Mouse (Mus musculus): ENCODE results near the gene Nlrp10. TPM values are rescaled to one million over a fixed set of nuclear protein-coding genes. Genes with fewer than 3 reads are reported as not detected.

Gene Nlrp10
- 1 to 10 TPM; 1.3 to 1.8 TPM for total RNA-seq (2021)
- long read RNA-seq, experiment 1, partial matches to known transcripts = 0 of 3 reads
- long read RNA-seq, experiment 1, other reads (novel, unspliced or antisense) = 3 of 3 reads
- long read RNA-seq, experiment 2, partial matches to known transcripts = 0 of 1 reads
- long read RNA-seq, experiment 2, other reads (novel, unspliced or antisense) = 1 of 1 reads

GRCm38 (mm10) chr7:108929726-108930393 lies at the start of gene Nlrp10:
Nlrp10 (minus strand) TSS chr7:108930178.
- intact Hi-C loops (cut with DNase I) = no loop called here
- DNase-seq = no peak

- DNase-seq = no peak
- intact Hi-C loops (cut with DNase I) = no loop called here
Observed at GRCm38 (mm10) chr7:108972273-108972672, 42.3 kb upstream of the Nlrp10 start.

GRCm38 (mm10) chr7:108968201-108968600 lies 38.2 kb upstream of the Nlrp10 start:
- intact Hi-C loops (cut with DNase I) = no loop called here
- no peak for DNase-seq

- peak; percentile 20 to 40 for DNase-seq
- intact Hi-C loops (cut with DNase I) = loop anchor here (2.0 kb wide), 2 partner anchors 54 to 62 kb away; no protein-coding TSS in a partner anchor
Observed at GRCm38 (mm10) chr7:108966742-108967362, 36.9 kb upstream of the Nlrp10 start.

GRCm38 (mm10) chr7:108965968-108966367 lies 36.0 kb upstream of the Nlrp10 start:
- no peak for DNase-seq
- intact Hi-C loops (cut with DNase I) = loop anchor here (2.0 kb wide), 2 partner anchors 55 to 63 kb away; no protein-coding TSS in a partner anchor

- no peak for DNase-seq
- intact Hi-C loops (cut with DNase I) = no loop called here
Observed at GRCm38 (mm10) chr7:108957734-108958133, 27.8 kb upstream of the Nlrp10 start.

GRCm38 (mm10) chr7:108954185-108954584 lies 24.2 kb upstream of the Nlrp10 start:
- intact Hi-C loops (cut with DNase I) = no loop called here
- no peak for DNase-seq

GRCm38 (mm10) chr7:108952801-108953200 lies 22.8 kb upstream of the Nlrp10 start:
- DNase-seq = no peak
- intact Hi-C loops (cut with DNase I) = no loop called here

- no peak for DNase-seq
- intact Hi-C loops (cut with DNase I) = no loop called here
Observed at GRCm38 (mm10) chr7:108950762-108951331, 20.9 kb upstream of the Nlrp10 start.

GRCm38 (mm10) chr7:108950312-108950761 lies 20.4 kb upstream of the Nlrp10 start, which contains the start of gene Tub:
Tub (plus strand) TSS chr7:108950338.
- intact Hi-C loops (cut with DNase I) = no loop called here
- DNase-seq = peak in 1 of 2 experiments; percentile 18

- DNase-seq = no peak
- intact Hi-C loops (cut with DNase I) = no loop called here
Observed at GRCm38 (mm10) chr7:108949301-108949700, 19.3 kb upstream of the Nlrp10 start.

GRCm38 (mm10) chr7:108948611-108949010 lies 18.6 kb upstream of the Nlrp10 start:
- DNase-seq = no peak
- intact Hi-C loops (cut with DNase I) = no loop called here

GRCm38 (mm10) chr7:108944002-108944401 lies 14.0 kb upstream of the Nlrp10 start:
- DNase-seq = no peak
- intact Hi-C loops (cut with DNase I) = no loop called here

- no peak for DNase-seq
- intact Hi-C loops (cut with DNase I) = no loop called here
Observed at GRCm38 (mm10) chr7:108941466-108941865, 11.5 kb upstream of the Nlrp10 start.

GRCm38 (mm10) chr7:108936591-108936990 lies 6.6 kb upstream of the Nlrp10 start:
- intact Hi-C loops (cut with DNase I) = no loop called here
- no peak for DNase-seq

GRCm38 (mm10) chr7:108935411-108935810 lies 5.4 kb upstream of the Nlrp10 start:
- intact Hi-C loops (cut with DNase I) = no loop called here
- no peak for DNase-seq

- no peak for DNase-seq
- intact Hi-C loops (cut with DNase I) = no loop called here
Observed at GRCm38 (mm10) chr7:108934836-108935235, 4.9 kb upstream of the Nlrp10 start.

- intact Hi-C loops (cut with DNase I) = loop anchor here (2.0 kb wide), 1 partner anchor 119 kb away; no protein-coding TSS in a partner anchor
- DNase-seq = peak; percentile 87 to 92
Observed at GRCm38 (mm10) chr7:108933794-108934731, 4.1 kb upstream of the Nlrp10 start, which contains the start of gene Eif3f. Eif3f (plus strand) TSS chr7:108934417.

- DNase-seq = no peak
- intact Hi-C loops (cut with DNase I) = no loop called here
Observed at GRCm38 (mm10) chr7:108928280-108929188, 1.4 kb downstream of the Nlrp10 start.
